ENCODE assay signal across 7 mouse cellular contexts in the genomic region with DNA sequence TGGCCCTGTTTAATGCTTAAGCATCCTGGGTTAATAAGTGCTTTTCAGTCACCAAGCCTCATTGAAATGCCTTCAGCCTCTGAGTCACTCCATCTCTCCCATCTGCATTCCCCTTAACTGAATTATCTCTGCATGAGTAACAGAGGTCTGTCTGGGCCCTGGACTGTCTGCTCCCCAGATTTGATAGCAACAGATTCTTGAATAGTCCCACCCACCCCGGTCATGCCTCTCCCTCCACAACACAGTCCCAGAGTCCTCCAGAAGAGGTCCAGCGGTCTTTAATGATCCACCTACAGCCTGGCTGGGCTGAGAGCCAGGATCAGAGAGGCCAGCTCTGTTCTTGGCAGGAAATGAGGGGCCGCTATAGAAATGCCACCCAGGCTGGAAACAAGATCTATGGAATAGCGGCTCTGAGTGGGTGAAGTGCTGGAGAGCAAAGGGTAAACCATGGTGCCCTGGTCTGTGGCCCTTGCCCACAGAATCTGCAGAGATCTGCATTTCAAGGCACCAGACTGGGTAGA.
A peak's percentile ranks its signal among the peaks of the same experiment; 100 is the strongest.
DNase-seq lines count a peak whose midpoint lies in the region; ATAC-seq and TF ChIP-seq lines count a peak whose summit lies in the region.

No protein-coding gene starts in this region.

- no peak overlapping the region for H3K4me2 ChIP-seq in liver, postnatal 0 days (ENCODE audit: low read depth, low read length)
- H3K4me2 ChIP-seq in heart, embryonic 11.5 days: no peak overlapping the region
- H3K4me2 ChIP-seq in neural tube, embryonic 15.5 days: no peak overlapping the region

- no peak for TF ChIP-seq CTCF in liver, postnatal 0 days (IDR thresholded peaks at IDR 0.05; ENCODE audit: low read depth)

- no peaks in the 10 kb centered on the region for H3K9me3 ChIP-seq in liver, postnatal 0 days (ENCODE audit: low read length)
- H3K9me3 ChIP-seq in heart, embryonic 11.5 days (replicated peaks; ENCODE audit: control insufficient read depth, low read length): no peaks in the 10 kb centered on the region
- H3K9me3 ChIP-seq in neural tube, embryonic 15.5 days (replicated peaks): no peaks in the 10 kb centered on the region

- H3K4me1 ChIP-seq in liver, postnatal 0 days (ENCODE audit: insufficient read depth): no peaks in the 10 kb centered on the region
- peaks cover 11% of the 10 kb centered on the region; the same call in 1 of the 2 replicates for H3K4me1 ChIP-seq in heart, embryonic 11.5 days (ENCODE audit: control insufficient read depth, insufficient read depth, low read length)
- H3K4me1 ChIP-seq in neural tube, embryonic 15.5 days: peaks cover 33% of the 10 kb centered on the region

- no peaks in the 10 kb centered on the region for H3K36me3 ChIP-seq in liver, postnatal 0 days (replicated peaks; ENCODE audit: insufficient read depth, low read length)
- no peaks in the 10 kb centered on the region for H3K36me3 ChIP-seq in heart, embryonic 11.5 days (ENCODE audit: control insufficient read depth, insufficient read depth, low read length)
- no peaks in the 10 kb centered on the region for H3K36me3 ChIP-seq in neural tube, embryonic 15.5 days

- peak; percentile 7 for DNase-seq in liver
- DNase-seq in liver, postnatal 0 days: no peak
- DNase-seq in kidney, adult 18-20 months: peak; percentile 68
- DNase-seq in right cerebral cortex, adult 2 months (ENCODE audit: low spot score in 2 of 2): no peak
- no peak for DNase-seq in spleen, postnatal 14 days (ENCODE audit: low spot score in 2 of 2)

- 56% methylated on average over 4 of the region's 4 CpGs for WGBS in liver, postnatal 0 days (ENCODE audit: insufficient replicate concordance)
- WGBS in heart, embryonic 11.5 days (ENCODE audit: insufficient replicate concordance): 34% methylated on average over 4 of the region's 4 CpGs
- WGBS in neural tube, embryonic 15.5 days: 26% methylated on average over 4 of the region's 4 CpGs

- no peak for ATAC-seq in liver, postnatal 0 days
- peak; percentile 52; the same call in 1 of the 2 replicates for ATAC-seq in heart, embryonic 11.5 days (replicated peaks; ENCODE audit: insufficient number of reproducible peaks, low FRiP score, low TSS enrichment)
- no peak for ATAC-seq in neural tube, embryonic 15.5 days (ENCODE audit: low FRiP score)

- H3K9ac ChIP-seq in liver, postnatal 0 days (replicated peaks): no peak overlapping the region
- H3K9ac ChIP-seq in heart, embryonic 11.5 days (ENCODE audit: low read depth, low read length): no peak overlapping the region
- no peak overlapping the region for H3K9ac ChIP-seq in neural tube, embryonic 15.5 days (replicated peaks)

- no peak overlapping the region for H3K4me3 ChIP-seq in liver, postnatal 0 days (ENCODE audit: low read depth, low read length)
- no peak overlapping the region for H3K4me3 ChIP-seq in heart, embryonic 11.5 days (ENCODE audit: low read depth, low read length)
- no peak overlapping the region for H3K4me3 ChIP-seq in neural tube, embryonic 15.5 days (replicated peaks)

- no peak for TF ChIP-seq EP300 in liver, postnatal 0 days (IDR thresholded peaks at IDR 0.05; ENCODE audit: low read depth)

- no peak overlapping the region for H3K27ac ChIP-seq in liver, postnatal 0 days (ENCODE audit: low read depth)
- H3K27ac ChIP-seq in heart, embryonic 11.5 days (ENCODE audit: low read depth, low read length): 0 out of 2 replicates have a peak overlapping the region, but pooled peaks have one; percentile 32
- H3K27ac ChIP-seq in neural tube, embryonic 15.5 days (replicated peaks): 0 out of 2 replicates have a peak overlapping the region, but pooled peaks have one; percentile 4

- H3K27me3 ChIP-seq in liver, postnatal 0 days (ENCODE audit: insufficient read depth, low read length): no peaks in the 10 kb centered on the region
- no peaks in the 10 kb centered on the region for H3K27me3 ChIP-seq in heart, embryonic 11.5 days (ENCODE audit: control insufficient read depth, insufficient read depth, low read length)
- H3K27me3 ChIP-seq in neural tube, embryonic 15.5 days (replicated peaks): no peaks in the 10 kb centered on the region

Comparison
In these comparisons a context has a peak if more than half of its experiments do, and no peak if none do; other contexts are left out.
1. DNase-seq: peak in liver (single experiment) and kidney, adult 18-20 months (single experiment); none in liver, postnatal 0 days (single experiment), right cerebral cortex, adult 2 months (0 of 2) and spleen, postnatal 14 days (0 of 2).